Mouse (Mus musculus) cortical plate, adult 2 months (tissue): ENCODE data around the gene Nsd1.

Experiments
- CTCF ChIP-seq: fragments of 200-500 bp; IDR thresholded peaks from 2 replicates; pipeline ENCODE4 v1.5.1; 2011; ENCODE audit warnings: mild to moderate bottlenecking, control low read depth, low read length; ENCODE audit not compliant: insufficient read depth; ENCODE audit errors: extremely low read depth
- POLR2A ChIP-seq: fragments of 200-500 bp; IDR thresholded peaks from 2 replicates; pipeline ENCODE4 v1.6.1; 2011; ENCODE audit warnings: mild to moderate bottlenecking, low read length, control low read depth; ENCODE audit not compliant: insufficient read depth; ENCODE audit errors: extremely low read depth

DNA sequence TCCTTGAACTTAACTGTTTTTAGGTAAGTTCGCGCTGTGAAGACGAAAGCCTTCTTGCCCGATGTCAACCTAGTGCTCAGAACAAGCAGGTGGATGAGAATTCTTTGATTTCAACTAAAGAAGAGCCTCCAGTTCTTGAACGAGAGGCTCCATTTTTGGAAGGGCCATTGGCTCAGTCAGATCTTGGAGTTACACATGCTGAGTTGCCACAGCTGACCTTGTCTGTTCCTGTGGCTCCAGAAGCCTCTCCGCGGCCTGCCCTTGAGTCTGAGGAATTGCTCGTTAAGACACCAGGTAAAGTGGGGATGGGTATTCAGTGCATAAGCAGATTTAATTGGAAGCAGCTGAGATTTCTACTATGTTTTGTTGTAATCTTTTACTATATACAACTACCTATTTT, 51.9 kb downstream of the Nsd1 start:
- no peak for TF ChIP-seq CTCF
- TF ChIP-seq POLR2A, result no peak
